Mouse (Mus musculus): ENCODE measurements around the gene Bco1. TPM values are rescaled to one million over a fixed set of nuclear protein-coding genes. Genes with fewer than 3 reads are reported as not detected.

Bco1 gene
- polyA plus RNA-seq, 1 experiment from 2014 or later: 0.25 TPM

- Histone ChIP-seq H3K36me3 (replicated peaks; ENCODE audit: control insufficient read depth, insufficient read depth) (no peaks in the 10 kb centered on the region), H3K4me1 (replicated peaks; ENCODE audit: control insufficient read depth, insufficient read depth, low read length) (no peaks in the 10 kb centered on the region), H3K27ac (no peak overlapping the region), H3K4me2 (replicated peaks) (no peak overlapping the region), H3K9ac (no peak overlapping the region), H3K9me3 (ENCODE audit: control insufficient read depth, low read length) (no peaks in the 10 kb centered on the region), H3K4me3 (replicated peaks; ENCODE audit: low read length) (no peak overlapping the region), H3K27me3 (ENCODE audit: control insufficient read depth, insufficient read depth, low read length) (no peaks in the 10 kb centered on the region)
- DNase-seq (ENCODE audit: low spot score) (no peak), ATAC-seq (ENCODE audit: low FRiP score) (no peak)
- 95% methylated on average over 3 of the region's 3 CpGs for WGBS
Measured at GRCm38 (mm10) chr8:117125854-117126253, 30.2 kb downstream of the Bco1 start.

- H3K9me3 ChIP-seq (ENCODE audit: control insufficient read depth, low read length): no peaks in the 10 kb centered on the region
- WGBS: 94% methylated on average over 3 of the region's 3 CpGs
- no peaks in the 10 kb centered on the region for H3K27me3 ChIP-seq (ENCODE audit: control insufficient read depth, insufficient read depth, low read length)
- no peak for ATAC-seq (ENCODE audit: low FRiP score)
- H3K27ac ChIP-seq: no peak overlapping the region
- H3K4me3 ChIP-seq (replicated peaks; ENCODE audit: low read length): no peak overlapping the region
- DNase-seq (ENCODE audit: low spot score): no peak
- no peak overlapping the region for H3K4me2 ChIP-seq (replicated peaks)
- no peak overlapping the region for H3K9ac ChIP-seq
- H3K4me1 ChIP-seq (replicated peaks; ENCODE audit: control insufficient read depth, insufficient read depth, low read length): no peaks in the 10 kb centered on the region
- H3K36me3 ChIP-seq (replicated peaks; ENCODE audit: control insufficient read depth, insufficient read depth): no peaks in the 10 kb centered on the region
Measured at GRCm38 (mm10) chr8:117126411-117126810, 30.8 kb downstream of the Bco1 start.

- H3K9me3 ChIP-seq (ENCODE audit: control insufficient read depth, low read length): no peaks in the 10 kb centered on the region
- 89% methylated on average over 8 of the region's 8 CpGs for WGBS
- no peak overlapping the region for H3K4me3 ChIP-seq (replicated peaks; ENCODE audit: low read length)
- no peak overlapping the region for H3K9ac ChIP-seq
- DNase-seq (ENCODE audit: low spot score): no peak
- H3K36me3 ChIP-seq (replicated peaks; ENCODE audit: control insufficient read depth, insufficient read depth): no peaks in the 10 kb centered on the region
- H3K27me3 ChIP-seq (ENCODE audit: control insufficient read depth, insufficient read depth, low read length): no peaks in the 10 kb centered on the region
- ATAC-seq (ENCODE audit: low FRiP score): no peak
- no peaks in the 10 kb centered on the region for H3K4me1 ChIP-seq (replicated peaks; ENCODE audit: control insufficient read depth, insufficient read depth, low read length)
- no peak overlapping the region for H3K27ac ChIP-seq
- H3K4me2 ChIP-seq (replicated peaks): no peak overlapping the region
Measured at GRCm38 (mm10) chr8:117127063-117127462, 31.4 kb downstream of the Bco1 start.

- Histone ChIP-seq H3K36me3 (replicated peaks; ENCODE audit: control insufficient read depth, insufficient read depth) (no peaks in the 10 kb centered on the region), H3K4me3 (replicated peaks; ENCODE audit: low read length) (no peak overlapping the region), H3K4me2 (replicated peaks) (no peak overlapping the region), H3K27ac (no peak overlapping the region), H3K9ac (no peak overlapping the region), H3K27me3 (ENCODE audit: control insufficient read depth, insufficient read depth, low read length) (no peaks in the 10 kb centered on the region), H3K9me3 (ENCODE audit: control insufficient read depth, low read length) (no peaks in the 10 kb centered on the region), H3K4me1 (replicated peaks; ENCODE audit: control insufficient read depth, insufficient read depth, low read length) (no peaks in the 10 kb centered on the region)
- 90% methylated on average over 3 of the region's 3 CpGs for WGBS
- no peak for ATAC-seq (ENCODE audit: low FRiP score)
- no peak for DNase-seq (ENCODE audit: low spot score)
Measured at GRCm38 (mm10) chr8:117133702-117134101, 38.0 kb downstream of the Bco1 start.

- Histone ChIP-seq H3K9ac (no peak overlapping the region), H3K36me3 (replicated peaks; ENCODE audit: control insufficient read depth, insufficient read depth) (no peaks in the 10 kb centered on the region), H3K27ac (no peak overlapping the region), H3K4me3 (replicated peaks; ENCODE audit: low read length) (no peak overlapping the region), H3K4me2 (replicated peaks) (no peak overlapping the region), H3K27me3 (ENCODE audit: control insufficient read depth, insufficient read depth, low read length) (no peaks in the 10 kb centered on the region), H3K4me1 (replicated peaks; ENCODE audit: control insufficient read depth, insufficient read depth, low read length) (no peaks in the 10 kb centered on the region), H3K9me3 (ENCODE audit: control insufficient read depth, low read length) (no peaks in the 10 kb centered on the region)
- no peak for ATAC-seq (ENCODE audit: low FRiP score)
- 13% methylated on average over 4 of the region's 4 CpGs for WGBS
- DNase-seq (ENCODE audit: low spot score): no peak
Measured at GRCm38 (mm10) chr8:117136351-117136750, 40.7 kb downstream of the Bco1 start.

- H3K4me1 ChIP-seq (replicated peaks; ENCODE audit: control insufficient read depth, insufficient read depth, low read length): no peaks in the 10 kb centered on the region
- ATAC-seq (ENCODE audit: low FRiP score) (no peak), DNase-seq (ENCODE audit: low spot score) (no peak)
- no peak overlapping the region for H3K4me3 ChIP-seq (replicated peaks; ENCODE audit: low read length)
- H3K4me2 ChIP-seq (replicated peaks): no peak overlapping the region
- H3K36me3 ChIP-seq (replicated peaks; ENCODE audit: control insufficient read depth, insufficient read depth): no peaks in the 10 kb centered on the region
- no peaks in the 10 kb centered on the region for H3K9me3 ChIP-seq (ENCODE audit: control insufficient read depth, low read length)
- H3K9ac ChIP-seq: no peak overlapping the region
- no peaks in the 10 kb centered on the region for H3K27me3 ChIP-seq (ENCODE audit: control insufficient read depth, insufficient read depth, low read length)
- WGBS: 66% methylated on average over 2 of the region's 2 CpGs
- no peak overlapping the region for H3K27ac ChIP-seq
Measured at GRCm38 (mm10) chr8:117136763-117137162, 41.1 kb downstream of the Bco1 start.

- no peak overlapping the region for H3K27ac ChIP-seq
- WGBS: 71% methylated on average over 11 of the region's 11 CpGs
Measured at GRCm38 (mm10) chr8:117137357-117137756, 41.7 kb downstream of the Bco1 start.

GRCm38 (mm10) chr8:117148520-117148919, 52.9 kb downstream of the Bco1 start:
- Histone ChIP-seq H3K9me3 (ENCODE audit: control insufficient read depth, low read length) (no peaks in the 10 kb centered on the region), H3K27ac (no peak overlapping the region), H3K36me3 (replicated peaks; ENCODE audit: control insufficient read depth, insufficient read depth) (no peaks in the 10 kb centered on the region), H3K27me3 (ENCODE audit: control insufficient read depth, insufficient read depth, low read length) (no peaks in the 10 kb centered on the region), H3K4me3 (replicated peaks; ENCODE audit: low read length) (no peak overlapping the region), H3K9ac (no peak overlapping the region), H3K4me1 (replicated peaks; ENCODE audit: control insufficient read depth, insufficient read depth, low read length) (no peaks in the 10 kb centered on the region), H3K4me2 (replicated peaks) (no peak overlapping the region)
- 95% methylated on average over 6 of the region's 6 CpGs for WGBS
- DNase-seq (ENCODE audit: low spot score) (no peak), ATAC-seq (ENCODE audit: low FRiP score) (no peak)

More at GRCm38 (mm10) chr8:117137357-117137756, 41.7 kb downstream of the Bco1 start:
- Histone ChIP-seq H3K4me1 (replicated peaks; ENCODE audit: control insufficient read depth, insufficient read depth, low read length) (no peaks in the 10 kb centered on the region), H3K36me3 (replicated peaks; ENCODE audit: control insufficient read depth, insufficient read depth) (no peaks in the 10 kb centered on the region), H3K4me2 (replicated peaks) (no peak overlapping the region), H3K9ac (no peak overlapping the region), H3K9me3 (ENCODE audit: control insufficient read depth, low read length) (no peaks in the 10 kb centered on the region), H3K27me3 (ENCODE audit: control insufficient read depth, insufficient read depth, low read length) (no peaks in the 10 kb centered on the region), H3K4me3 (replicated peaks; ENCODE audit: low read length) (no peak overlapping the region)
- DNase-seq (ENCODE audit: low spot score) (no peak), ATAC-seq (ENCODE audit: low FRiP score) (no peak)

- Histone ChIP-seq H3K4me3 (replicated peaks; ENCODE audit: low read length) (no peak overlapping the region), H3K27me3 (ENCODE audit: control insufficient read depth, insufficient read depth, low read length) (no peaks in the 10 kb centered on the region), H3K36me3 (replicated peaks; ENCODE audit: control insufficient read depth, insufficient read depth) (no peaks in the 10 kb centered on the region), H3K4me2 (replicated peaks) (no peak overlapping the region; the same call in 1 of the 2 replicates), H3K9ac (no peak overlapping the region), H3K9me3 (ENCODE audit: control insufficient read depth, low read length) (no peaks in the 10 kb centered on the region), H3K27ac (no peak overlapping the region), H3K4me1 (replicated peaks; ENCODE audit: control insufficient read depth, insufficient read depth, low read length) (peaks cover 20% of the 10 kb centered on the region)
- ATAC-seq (ENCODE audit: low FRiP score): no peak
- WGBS: 91% methylated on average over 4 of the region's 4 CpGs
- no peak for DNase-seq (ENCODE audit: low spot score)
Measured at GRCm38 (mm10) chr8:117156149-117156548, 60.5 kb downstream of the Bco1 start.
